Mouse (Mus musculus) kidney, embryonic 16.5 days (tissue): Measurements from ENCODE around the gene Soga1. TPM values are rescaled to one million over a fixed set of nuclear protein-coding genes. Genes with fewer than 3 reads are reported as not detected.

ENCODE experiments used
- polyA plus RNA-seq: library from polyadenylated mRNA; unstranded; fragments of >200 nt; fragmentation: Nextera tagmentation; extraction: Ambion mirVana; gene quantifications from 2 replicates; pipeline ENCODE4 v1.2.1, GENCODE M21; 2015

The Soga1 gene
- polyA plus RNA-seq, 1 experiment from 2014 or later: 2.5 TPM

Other genes with a start within 250 kb of the Soga1 start
- 69.5 and 71.1 TPM in 2 replicates for gene Tgif2, start 239.2 kb downstream of the Soga1 start, polyA plus RNA-seq
- gene 4930518I15Rik, start 221.3 kb downstream of the Soga1 start, polyA plus RNA-seq: 8.0 and 9.9 TPM in 2 replicates
- 167 and 168 TPM in 2 replicates for gene Rab5if, start 216.1 kb downstream of the Soga1 start, polyA plus RNA-seq
- 0.14 and 0.36 TPM in 2 replicates for gene Sla2, start 192.1 kb downstream of the Soga1 start, polyA plus RNA-seq
- 57.7 and 57.9 TPM in 2 replicates for gene Ndrg3, start 87.2 kb downstream of the Soga1 start, polyA plus RNA-seq
- 37.9 and 40.2 TPM in 2 replicates for gene Dsn1, start 72.1 kb downstream of the Soga1 start, polyA plus RNA-seq
- 0.53 and 0.71 TPM in 2 replicates for gene Tldc2, start 7.8 kb upstream of the Soga1 start, polyA plus RNA-seq
- 25.9 and 27.1 TPM in 2 replicates for gene Samhd1, start 56.0 kb upstream of the Soga1 start, polyA plus RNA-seq
- 22.3 and 23.5 TPM in 2 replicates for gene Rbl1, start 125.3 kb upstream of the Soga1 start, polyA plus RNA-seq
- gene Rpn2, start 199.8 kb upstream of the Soga1 start, polyA plus RNA-seq: 324 and 341 TPM in 2 replicates
- 0.36 and 0.58 TPM in 2 replicates for gene Mroh8, start 200.3 kb upstream of the Soga1 start, polyA plus RNA-seq